Mouse (Mus musculus) liver (tissue): Measurements from ENCODE around the gene Spint3.
"Not testable (repeated sequence)": the region's sequence is repeated elsewhere in the genome, so short reads cannot be mapped to it uniquely, and the experiment has no call there.

ENCODE experiments used
- DNase-seq: peaks from one replicate; pipeline ENCODE4 v3.0.0-alpha.2; 2020; ENCODE audit warnings: mixed read lengths

The Spint3 gene

GRCm38 (mm10) chr2:164573359-164573758 is at the start of gene Spint3:
Gene Spint3, minus strand, starts transcription at chr2:164573459.
- not testable (repeated sequence) for DNase-seq

DNA sequence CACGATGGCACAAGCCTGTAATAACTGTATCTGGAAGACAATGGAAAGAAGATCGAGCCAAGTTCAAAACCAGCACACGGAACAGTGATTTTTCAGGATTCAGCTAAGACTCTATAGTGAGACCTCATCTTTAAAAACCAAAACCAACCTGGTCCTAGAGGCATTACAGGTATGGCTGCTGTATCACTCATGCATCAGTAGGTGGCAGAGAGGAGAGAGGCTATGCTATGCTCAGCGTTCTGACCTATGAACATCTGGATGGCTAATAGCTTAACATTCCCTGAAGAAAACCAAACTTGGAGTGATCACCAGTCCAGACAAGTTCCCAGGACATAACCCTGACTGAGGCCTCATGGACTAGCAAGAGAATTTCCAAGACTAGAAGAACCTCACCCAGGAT is 48.5 kb upstream of the Spint3 start:
- no peak for DNase-seq

GRCm38 (mm10) chr2:164619050-164619449 is 45.8 kb upstream of the Spint3 start:
- DNase-seq, result no peak

DNA sequence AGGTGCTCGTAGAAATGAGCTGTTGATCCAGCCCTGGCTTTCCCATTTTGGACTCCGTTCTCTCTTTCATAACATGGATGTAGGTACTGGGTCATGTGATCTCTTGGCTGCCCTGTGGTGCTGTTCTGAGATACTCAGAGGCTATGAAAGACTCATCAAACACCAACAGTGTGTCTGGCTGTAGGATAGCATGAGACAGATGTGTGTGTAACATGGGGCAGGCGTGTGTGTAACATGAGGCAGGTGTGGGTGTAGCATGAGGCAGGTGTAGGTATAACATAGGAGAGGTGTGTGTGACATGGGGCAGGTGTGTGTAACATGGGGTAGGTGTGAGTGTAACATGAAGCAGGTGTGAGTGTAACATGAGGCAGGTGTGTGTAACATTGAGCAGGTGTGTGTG is 42.1 kb upstream of the Spint3 start:
- no peak for DNase-seq

DNA sequence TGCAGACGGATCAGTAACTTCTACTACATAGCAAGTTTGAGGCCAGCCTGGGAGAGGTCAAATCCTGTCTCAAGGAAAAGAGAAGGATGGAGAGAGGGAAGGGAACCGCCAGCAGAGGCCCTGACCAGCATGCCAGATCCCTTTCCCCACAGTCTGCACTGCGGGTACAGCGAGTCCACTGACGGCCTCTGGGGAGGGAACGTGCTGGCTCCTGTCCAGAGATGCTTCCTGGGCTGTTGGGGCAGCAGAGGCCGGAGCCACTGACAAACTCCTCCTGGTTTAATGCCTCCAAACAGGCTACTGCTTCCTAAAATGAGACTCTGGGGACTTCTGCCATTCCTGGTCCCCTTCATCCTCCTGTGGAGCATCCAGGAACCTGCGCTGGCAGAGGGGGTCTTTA is 40.2 kb upstream of the Spint3 start, which contains the start of the genes Wfdc6b and Wfdc8:
Wfdc6b (plus strand) TSS at position 52 of the 400 bp plus-strand sequence.
Wfdc8 (minus strand) TSS at position 156 of the 400 bp plus-strand sequence.
- not testable (repeated sequence) for DNase-seq

GRCm38 (mm10) chr2:164608781-164609180 is 35.5 kb upstream of the Spint3 start:
- DNase-seq, result no peak

DNA sequence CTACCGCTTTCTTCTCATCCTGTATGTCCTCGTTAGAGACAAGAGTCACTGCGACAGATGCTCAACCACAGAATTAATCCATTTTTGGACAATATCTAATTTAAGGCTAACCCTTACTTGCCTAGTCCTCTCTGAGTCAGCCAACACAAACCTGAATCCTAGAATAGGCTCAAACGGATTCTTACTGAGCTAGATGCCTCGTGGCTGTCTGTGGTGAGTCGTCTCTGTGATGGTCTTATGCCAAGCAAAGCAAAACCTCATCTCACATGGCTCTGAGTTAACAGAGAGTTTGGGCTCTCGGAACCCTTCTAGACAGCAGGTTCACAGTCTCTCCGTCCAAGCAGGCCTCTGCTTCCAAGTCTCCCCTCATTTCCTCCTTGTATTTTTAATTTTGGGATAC is 31.2 kb upstream of the Spint3 start:
- DNase-seq, result no peak

- DNase-seq, result no peak
These were observed 30.2 kb upstream of the Spint3 start for GRCm38 (mm10) chr2:164603482-164603881.

- DNase-seq, result no peak
These were observed 26.9 kb upstream of the Spint3 start for GRCm38 (mm10) chr2:164600179-164600578.

DNA sequence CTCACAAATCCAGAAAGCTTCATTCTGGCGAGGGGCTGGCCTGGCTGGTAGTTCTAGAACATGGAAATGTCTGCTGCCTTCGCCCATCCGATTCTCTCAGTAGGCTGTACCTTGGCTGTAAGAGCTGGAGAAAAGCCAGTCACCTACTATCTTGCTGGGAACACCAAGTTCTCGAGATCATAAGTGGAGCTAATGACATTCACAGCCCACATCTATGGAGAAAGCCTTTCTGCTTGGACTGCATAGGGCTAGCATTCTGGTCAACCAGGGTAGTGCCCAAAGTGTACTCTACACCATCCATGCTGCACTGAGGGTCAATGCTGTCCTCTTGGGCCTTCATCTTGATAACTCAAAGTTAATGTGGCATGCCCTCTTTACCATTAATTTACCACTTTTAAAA is 20.2 kb upstream of the Spint3 start, which contains the start of gene Eppin:
Eppin (minus strand) TSS at position 101 of the 400 bp plus-strand sequence.
- DNase-seq, result no peak

- DNase-seq, result no peak
These were observed 18.8 kb upstream of the Spint3 start for GRCm38 (mm10) chr2:164592014-164592413.

- not testable (repeated sequence) for DNase-seq
These were observed 11.9 kb upstream of the Spint3 start, which contains the start of gene Wfdc6a for GRCm38 (mm10) chr2:164585025-164585725. Gene Wfdc6a, minus strand, starts transcription at chr2:164585447.

DNA sequence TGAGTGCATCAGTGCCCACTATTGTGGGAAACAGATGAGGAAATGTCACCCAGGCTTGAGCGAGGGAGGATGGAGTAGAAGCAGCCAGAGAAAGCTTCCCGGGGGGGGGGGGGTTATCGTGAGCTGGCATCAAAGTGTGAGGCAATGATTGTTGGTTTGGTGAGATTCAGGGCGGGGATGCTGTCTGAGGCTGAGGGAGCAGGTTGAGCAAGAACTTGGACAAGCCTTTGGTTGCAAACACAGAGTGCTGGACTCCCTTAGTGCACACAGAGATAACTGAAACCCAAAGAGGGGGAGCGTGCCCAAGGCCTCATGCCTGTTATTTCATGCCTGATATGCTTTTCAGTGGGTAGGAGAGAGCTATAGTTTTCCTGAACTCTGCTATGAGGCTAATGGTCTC is 5.8 kb downstream of the Spint3 start:
- DNase-seq, result no peak

DNA sequence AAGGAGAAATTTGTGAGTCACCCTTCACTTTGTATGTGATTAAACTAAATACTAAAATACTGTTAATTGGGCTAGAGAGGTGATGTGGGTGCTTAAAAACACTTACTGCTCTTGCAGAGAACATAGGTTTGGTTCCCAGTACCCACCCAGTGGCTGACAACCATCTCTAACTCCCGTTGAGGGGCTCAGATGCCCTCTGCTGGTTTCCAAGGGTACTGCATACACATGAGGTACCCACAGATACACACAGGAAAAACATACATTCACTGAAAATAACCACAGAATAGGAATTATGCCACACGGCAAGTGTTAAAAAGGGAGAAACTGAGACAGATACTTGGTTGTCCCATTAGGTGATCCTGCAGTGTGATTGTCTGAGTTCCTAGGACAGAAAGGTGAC is 6.3 kb downstream of the Spint3 start:
- no peak for DNase-seq

DNA sequence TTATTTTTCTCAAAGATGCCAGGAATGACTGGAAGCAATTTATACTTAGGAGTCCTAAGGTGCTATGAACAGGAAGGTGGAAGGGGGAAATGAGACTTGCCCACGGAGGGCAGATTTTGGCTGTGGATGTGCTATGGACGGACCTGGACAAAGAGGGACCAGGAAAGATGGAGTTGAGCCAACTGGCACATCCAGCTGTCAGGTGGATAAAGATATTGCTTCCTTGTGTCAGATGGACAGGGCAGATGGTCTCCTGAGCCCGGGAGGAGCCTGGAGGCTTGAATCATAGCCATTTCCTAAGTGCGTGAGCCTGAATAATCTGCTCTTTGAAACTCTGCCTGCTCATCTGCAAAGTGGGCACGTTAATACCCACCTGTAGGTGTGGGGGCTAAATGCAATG is 8.9 kb downstream of the Spint3 start:
- DNase-seq, result no peak

DNA sequence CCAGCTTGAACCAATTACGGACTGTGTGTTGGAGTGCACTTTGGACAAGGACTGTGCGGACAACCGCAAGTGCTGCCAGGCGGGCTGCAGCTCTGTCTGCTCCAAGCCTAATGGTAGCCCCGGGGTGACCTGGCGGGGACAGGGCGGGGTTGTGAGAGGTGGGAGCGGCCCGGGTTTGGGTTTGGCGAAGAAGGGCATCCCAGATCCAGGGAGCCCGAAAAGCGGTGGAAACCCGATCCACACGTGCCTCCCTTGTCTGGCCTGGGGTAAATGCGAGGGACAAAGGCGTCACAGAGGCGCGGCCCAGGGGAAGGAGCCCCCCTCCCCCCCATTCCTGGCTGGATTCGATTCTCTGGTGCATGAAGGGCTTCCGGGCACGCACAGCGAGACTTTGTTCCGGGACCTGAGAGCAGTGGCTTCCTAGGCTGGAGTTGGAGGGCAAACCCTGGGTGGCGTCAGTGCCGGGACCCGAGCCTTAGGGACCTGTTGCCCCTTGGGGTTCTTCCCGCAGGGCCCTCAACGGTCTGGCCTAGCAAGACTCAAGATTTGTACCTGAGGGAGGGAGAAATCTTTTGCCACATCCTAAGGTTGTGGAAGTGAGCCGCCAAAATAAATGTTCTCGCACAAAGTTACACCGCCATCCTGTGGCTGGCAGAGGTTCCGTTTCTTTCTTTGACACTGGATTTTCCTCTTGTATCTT is 9.8 kb downstream of the Spint3 start:
- peak; percentile 12 for DNase-seq

GRCm38 (mm10) chr2:164562391-164563188 is 10.7 kb downstream of the Spint3 start, which contains the start of gene Wfdc2:
Gene Wfdc2, plus strand, starts transcription at chr2:164562413.
- DNase-seq, result no peak

- no peak for DNase-seq
These were observed 13.2 kb downstream of the Spint3 start for GRCm38 (mm10) chr2:164560106-164560505.

GRCm38 (mm10) chr2:164558991-164559645 is 14.1 kb downstream of the Spint3 start:
- DNase-seq, result no peak

- no peak for DNase-seq
These were observed 14.8 kb downstream of the Spint3 start for GRCm38 (mm10) chr2:164558426-164558825.

GRCm38 (mm10) chr2:164551502-164551901 is 21.8 kb downstream of the Spint3 start:
- DNase-seq, result no peak

DNA sequence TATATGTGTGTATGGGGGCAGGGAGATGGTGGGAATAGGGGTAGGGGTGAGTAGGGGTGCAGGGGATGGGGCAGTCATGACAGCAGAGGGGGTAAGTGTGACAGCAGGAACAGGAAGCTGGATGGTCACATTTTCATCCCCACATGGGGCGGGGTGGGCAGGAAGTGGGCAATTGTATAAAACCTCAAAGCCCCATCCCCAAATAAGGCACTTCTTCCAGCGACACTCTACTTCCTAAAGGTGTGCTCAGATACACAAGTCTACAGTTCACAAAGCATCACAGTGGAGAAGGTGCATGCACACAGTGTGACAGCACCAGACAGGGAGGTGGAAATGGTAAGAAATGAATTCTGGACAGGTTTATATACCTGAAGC is 22.4 kb downstream of the Spint3 start:
- no peak for DNase-seq
